Mouse (Mus musculus): ENCODE measurements around the gene Txn2. TPM values are rescaled to one million over a fixed set of nuclear protein-coding genes. Genes with fewer than 3 reads are reported as not detected.
"Not testable (repeated sequence)": the region's sequence is repeated elsewhere in the genome, so short reads cannot be mapped to it uniquely, and the experiment has no call there.

The Txn2 gene
- polyA plus RNA-seq, 1 experiment from 2014 or later, result 245 TPM

DNA sequence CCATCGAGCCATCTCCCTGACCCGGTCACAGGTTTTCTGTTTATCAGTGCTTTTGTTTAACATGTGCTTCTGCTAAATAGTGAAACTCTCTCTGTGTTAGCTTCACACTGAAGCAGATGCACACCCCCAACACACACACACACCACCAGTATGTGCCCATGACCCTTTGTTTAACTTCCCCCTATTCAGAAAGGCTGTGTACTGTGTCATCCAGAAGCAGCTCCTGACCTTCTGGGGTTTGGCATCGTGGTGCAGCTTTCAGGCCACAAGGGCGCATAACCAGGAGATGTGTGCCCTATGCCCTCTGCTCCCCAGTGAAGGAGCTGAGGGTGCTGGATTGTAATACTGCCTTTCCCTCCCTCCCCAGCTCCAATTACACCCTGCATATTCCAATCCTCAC is 54.5 kb downstream of the Txn2 start:
- Histone ChIP-seq H3K4me1 (replicated peaks; ENCODE audit: insufficient read depth, low read length) (0 out of 2 replicates have a peak, but pooled peaks cover 5% of the 10 kb centered on the region), H3K36me3 (ENCODE audit: insufficient read depth, low read length) (no peaks in the 10 kb centered on the region), H3K4me3 (replicated peaks; ENCODE audit: low read depth, low read length) (no peak overlapping the region), H3K27me3 (ENCODE audit: insufficient read depth, low read length) (no peaks in the 10 kb centered on the region), H3K4me2 (ENCODE audit: low read length) (no peak overlapping the region), H3K9me3 (replicated peaks; ENCODE audit: low read length) (no peaks in the 10 kb centered on the region), H3K9ac (ENCODE audit: low read depth, low read length) (no peak overlapping the region), H3K27ac (peak overlapping the region; percentile 50; the same call in 1 of the 2 replicates)
- TF ChIP-seq CTCF (IDR thresholded peaks at IDR 0.05; ENCODE audit: low read depth), result no peak
- WGBS, result 44% methylated on average over 4 of the region's 4 CpGs
- DNase-seq (ENCODE audit: low spot score), result no peak
- ATAC-seq (replicated peaks; ENCODE audit: low FRiP score, low read depth), result no peak

DNA sequence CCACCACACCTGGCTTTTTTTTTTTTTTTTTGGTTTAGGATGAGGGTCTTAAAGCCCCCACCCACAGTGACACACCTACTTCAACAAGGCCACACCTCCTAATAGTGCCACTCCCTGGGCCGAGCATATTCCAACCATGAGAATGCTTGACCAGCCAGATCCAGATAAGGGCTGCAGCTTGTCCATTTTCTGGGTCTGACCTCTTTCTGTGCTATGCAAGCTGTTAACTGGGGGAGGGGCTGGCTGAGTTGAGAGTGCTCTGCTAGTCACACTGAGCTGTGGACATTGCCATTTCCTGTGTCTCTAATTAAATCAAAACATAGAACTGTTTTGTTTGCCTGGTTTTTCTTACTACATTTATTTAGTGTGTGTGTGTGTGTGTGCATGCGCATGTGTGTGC is 55.2 kb downstream of the Txn2 start:
- H3K36me3 ChIP-seq (ENCODE audit: insufficient read depth, low read length), result no peaks in the 10 kb centered on the region
- TF ChIP-seq CTCF (IDR thresholded peaks at IDR 0.05; ENCODE audit: low read depth), result no peak
- ATAC-seq (replicated peaks; ENCODE audit: low FRiP score, low read depth), result peak; percentile 77
- H3K4me2 ChIP-seq (ENCODE audit: low read length), result no peak overlapping the region
- H3K27me3 ChIP-seq (ENCODE audit: insufficient read depth, low read length), result no peaks in the 10 kb centered on the region
- no peaks in the 10 kb centered on the region for H3K9me3 ChIP-seq (replicated peaks; ENCODE audit: low read length)
- 0 out of 2 replicates have a peak, but pooled peaks cover 5% of the 10 kb centered on the region for H3K4me1 ChIP-seq (replicated peaks; ENCODE audit: insufficient read depth, low read length)
- WGBS, result 44% methylated on average over 2 of the region's 2 CpGs
- peak overlapping the region; percentile 50; the same call in 1 of the 2 replicates for H3K27ac ChIP-seq
- H3K4me3 ChIP-seq (replicated peaks; ENCODE audit: low read depth, low read length), result no peak overlapping the region
- peak; percentile 82 for DNase-seq (ENCODE audit: low spot score)
- H3K9ac ChIP-seq (ENCODE audit: low read depth, low read length), result no peak overlapping the region

DNA sequence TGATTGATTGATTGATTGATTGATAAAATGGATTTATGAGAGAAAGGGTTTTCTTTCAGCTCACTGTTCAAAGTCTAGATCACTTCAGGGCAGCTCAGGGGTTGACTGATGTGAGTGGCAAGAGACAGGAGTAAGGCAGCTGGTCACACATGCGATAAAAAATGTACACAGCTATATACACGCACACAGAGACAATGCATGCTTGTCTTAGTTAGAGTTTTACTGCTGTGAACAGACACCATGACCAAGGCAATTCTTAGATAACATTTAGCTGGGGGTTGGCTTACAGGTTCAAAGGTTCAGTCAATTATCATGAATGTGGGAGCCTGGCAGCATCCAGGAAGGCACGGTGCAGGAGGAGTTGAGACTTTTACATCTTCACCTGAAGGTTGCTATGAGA is 55.8 kb downstream of the Txn2 start:
- Histone ChIP-seq H3K36me3 (ENCODE audit: insufficient read depth, low read length) (no peaks in the 10 kb centered on the region), H3K9ac (ENCODE audit: low read depth, low read length) (no peak overlapping the region), H3K27me3 (ENCODE audit: insufficient read depth, low read length) (no peaks in the 10 kb centered on the region), H3K4me1 (replicated peaks; ENCODE audit: insufficient read depth, low read length) (0 out of 2 replicates have a peak, but pooled peaks cover 5% of the 10 kb centered on the region), H3K27ac (0 out of 2 replicates have a peak overlapping the region, but pooled peaks have one; percentile 50), H3K9me3 (replicated peaks; ENCODE audit: low read length) (no peaks in the 10 kb centered on the region), H3K4me3 (replicated peaks; ENCODE audit: low read depth, low read length) (no peak overlapping the region), H3K4me2 (ENCODE audit: low read length) (no peak overlapping the region)
- ATAC-seq (replicated peaks; ENCODE audit: low FRiP score, low read depth) (no peak), DNase-seq (ENCODE audit: low spot score) (no peak)
- WGBS, result 69% methylated on average over 3 of the region's 3 CpGs
- TF ChIP-seq CTCF (IDR thresholded peaks at IDR 0.05; ENCODE audit: low read depth), result no peak

DNA sequence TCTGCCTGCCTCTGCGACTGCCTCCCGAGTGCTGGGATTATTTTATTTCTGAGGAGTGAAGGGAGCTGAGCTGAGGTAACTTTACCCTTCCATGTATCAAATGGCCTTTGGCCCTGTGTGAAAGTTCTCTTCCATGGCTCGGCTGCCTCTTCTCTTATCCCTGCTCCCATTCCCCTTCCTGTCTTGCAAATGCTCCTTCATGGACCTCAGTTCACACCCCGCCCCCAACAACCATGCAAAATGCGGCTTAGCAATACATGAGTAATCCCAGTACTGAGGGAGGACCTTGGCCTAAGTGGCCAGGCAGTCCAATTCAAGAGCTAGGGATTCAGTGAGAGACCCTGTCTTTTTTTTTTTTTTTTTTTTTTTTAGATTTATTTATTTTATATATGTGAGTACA is 60.5 kb downstream of the Txn2 start:
- H3K36me3 ChIP-seq (ENCODE audit: insufficient read depth, low read length), result no peaks in the 10 kb centered on the region
- 0 out of 2 replicates have a peak, but pooled peaks cover 6% of the 10 kb centered on the region for H3K4me1 ChIP-seq (replicated peaks; ENCODE audit: insufficient read depth, low read length)
- WGBS, result 85% methylated on average over 5 of the region's 5 CpGs
- H3K9ac ChIP-seq (ENCODE audit: low read depth, low read length), result no peak overlapping the region
- no peak for DNase-seq (ENCODE audit: low spot score)
- TF ChIP-seq CTCF (IDR thresholded peaks at IDR 0.05; ENCODE audit: low read depth), result no peak
- no peak overlapping the region for H3K27ac ChIP-seq
- ATAC-seq (replicated peaks; ENCODE audit: low FRiP score, low read depth), result no peak
- H3K4me2 ChIP-seq (ENCODE audit: low read length), result no peak overlapping the region
- H3K4me3 ChIP-seq (replicated peaks; ENCODE audit: low read depth, low read length), result no peak overlapping the region
- H3K27me3 ChIP-seq (ENCODE audit: insufficient read depth, low read length), result no peaks in the 10 kb centered on the region
- H3K9me3 ChIP-seq (replicated peaks; ENCODE audit: low read length), result no peaks in the 10 kb centered on the region

DNA sequence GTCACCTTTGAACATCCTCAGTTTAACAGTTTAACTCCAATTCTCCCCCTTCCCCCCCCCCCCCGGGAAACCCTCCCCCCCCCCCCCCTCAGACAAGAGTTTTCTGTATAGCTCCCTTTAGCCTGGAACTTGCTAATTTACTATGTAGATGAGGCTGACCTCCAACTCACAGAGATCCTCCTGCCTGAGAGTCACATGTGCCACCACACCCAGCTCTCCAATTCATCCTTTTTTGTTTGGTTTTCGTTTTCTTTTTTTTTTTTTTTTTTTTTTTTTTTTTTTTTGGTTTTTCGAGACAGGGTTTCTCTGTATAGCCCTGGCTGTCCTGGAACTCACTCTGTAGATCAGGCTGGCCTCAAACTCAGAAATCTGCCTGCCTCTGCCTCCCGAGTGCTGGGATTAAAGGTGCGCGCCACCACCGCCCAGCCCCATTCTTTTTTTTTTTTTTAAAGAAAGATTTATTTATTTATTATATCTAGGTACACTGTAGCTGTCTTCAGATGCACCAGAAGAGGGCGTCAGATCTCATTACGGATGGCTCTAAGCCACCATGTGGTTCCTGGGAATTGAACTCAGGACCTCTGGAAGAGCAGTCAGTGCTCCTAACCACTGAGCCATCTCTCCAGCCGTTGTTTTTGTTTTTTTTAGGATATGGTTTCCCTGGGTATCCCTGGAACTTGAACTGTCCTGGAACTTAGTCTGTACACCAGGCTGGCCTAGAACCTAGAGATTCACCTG is 61.4 kb downstream of the Txn2 start:
- H3K27me3 ChIP-seq (ENCODE audit: insufficient read depth, low read length); H3K4me2 ChIP-seq (ENCODE audit: low read length); H3K9ac ChIP-seq (ENCODE audit: low read depth, low read length); H3K4me3 ChIP-seq (replicated peaks; ENCODE audit: low read depth, low read length); H3K9me3 ChIP-seq (replicated peaks; ENCODE audit: low read length); H3K4me1 ChIP-seq (replicated peaks; ENCODE audit: insufficient read depth, low read length); H3K36me3 ChIP-seq (ENCODE audit: insufficient read depth, low read length); H3K27ac ChIP-seq; DNase-seq (ENCODE audit: low spot score); ATAC-seq (replicated peaks; ENCODE audit: low FRiP score, low read depth): not testable (repeated sequence)
- 86% methylated on average over 7 of the region's 10 CpGs for WGBS

DNA sequence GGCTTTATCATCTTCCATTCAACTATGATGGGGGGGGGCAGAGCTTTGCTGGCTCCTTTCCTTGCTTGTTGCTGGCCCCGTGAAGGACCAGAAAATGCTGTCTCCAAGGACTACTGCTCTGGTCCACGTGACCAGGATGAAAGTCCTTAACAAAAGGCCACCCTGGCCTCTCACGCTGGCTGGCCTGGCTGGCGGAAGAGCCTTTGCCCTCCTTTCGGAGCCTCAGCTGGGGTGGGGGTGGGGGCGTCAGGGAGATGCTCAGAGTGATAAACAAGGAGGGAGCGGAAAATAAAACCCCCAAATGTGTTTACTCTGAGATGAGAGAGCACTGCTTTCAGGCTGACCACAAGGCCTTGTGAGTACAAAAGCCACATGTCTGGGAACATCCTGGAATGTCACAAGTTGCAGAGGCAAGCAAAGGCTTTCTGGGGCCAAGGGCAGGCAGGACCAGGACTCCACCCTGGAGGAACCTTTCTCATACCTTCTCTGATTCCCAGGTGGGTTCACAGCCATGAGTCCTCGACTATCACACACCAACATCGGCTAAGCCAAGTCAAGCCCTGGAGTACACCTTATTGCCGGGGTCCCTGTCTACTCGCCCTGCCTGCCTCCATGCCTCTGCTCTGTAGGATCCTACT is 62.1 kb downstream of the Txn2 start:
- TF ChIP-seq CTCF (IDR thresholded peaks at IDR 0.05; ENCODE audit: low read depth), result no peak
- no peaks in the 10 kb centered on the region for H3K36me3 ChIP-seq (ENCODE audit: insufficient read depth, low read length)
- H3K9me3 ChIP-seq (replicated peaks; ENCODE audit: low read length), result no peaks in the 10 kb centered on the region
- ATAC-seq (replicated peaks; ENCODE audit: low FRiP score, low read depth), result peak; percentile 66
- 47% methylated on average over 11 of the region's 11 CpGs for WGBS
- no peak overlapping the region for H3K4me2 ChIP-seq (ENCODE audit: low read length)
- H3K27ac ChIP-seq, result peak overlapping the region; percentile 69; the same call in 1 of the 2 replicates
- 0 out of 2 replicates have a peak, but pooled peaks cover 6% of the 10 kb centered on the region for H3K4me1 ChIP-seq (replicated peaks; ENCODE audit: insufficient read depth, low read length)
- peak; percentile 60 for DNase-seq (ENCODE audit: low spot score)
- H3K27me3 ChIP-seq (ENCODE audit: insufficient read depth, low read length), result no peaks in the 10 kb centered on the region
- no peak overlapping the region for H3K9ac ChIP-seq (ENCODE audit: low read depth, low read length)
- H3K4me3 ChIP-seq (replicated peaks; ENCODE audit: low read depth, low read length), result no peak overlapping the region

Other genes starting within 250 kb of the Txn2 start
- not detected in 2 replicates for gene Apol7e, start 230.1 kb downstream of the Txn2 start, polyA plus RNA-seq (2015; fragmentation: Nextera tagmentation; extraction: Ambion mirVana)
- 0.14 and 0.15 TPM in 2 replicates for gene Apol9b, start 200.0 kb downstream of the Txn2 start, polyA plus RNA-seq (2015; fragmentation: Nextera tagmentation; extraction: Ambion mirVana)
- gene Apol8, start 172.0 kb downstream of the Txn2 start, polyA plus RNA-seq (2015; fragmentation: Nextera tagmentation; extraction: Ambion mirVana), result not detected in 2 replicates
- gene Myh9, start 86.8 kb downstream of the Txn2 start, polyA plus RNA-seq (2015; fragmentation: Nextera tagmentation; extraction: Ambion mirVana), result 52.9 and 57.2 TPM in 2 replicates
- 3.2 TPM in 2 replicates for gene Foxred2, start 27.7 kb upstream of the Txn2 start, polyA plus RNA-seq (2015; fragmentation: Nextera tagmentation; extraction: Ambion mirVana)
- gene Eif3d, start 41.8 kb upstream of the Txn2 start, polyA plus RNA-seq (2015; fragmentation: Nextera tagmentation; extraction: Ambion mirVana), result 120 and 132 TPM in 2 replicates
- gene Cacng2, start 191.0 kb upstream of the Txn2 start, polyA plus RNA-seq (2015; fragmentation: Nextera tagmentation; extraction: Ambion mirVana), result not detected in 2 replicates
- 74.7 and 82.9 TPM in 2 replicates for gene Ift27, start 245.1 kb upstream of the Txn2 start, polyA plus RNA-seq (2015; fragmentation: Nextera tagmentation; extraction: Ambion mirVana)

Measured in kidney, postnatal 0 days (tissue).